Mouse (Mus musculus): Measurements from ENCODE around the gene Cenpt.

- no peak for TF ChIP-seq CTCF (IDR thresholded peaks at IDR 0.05; ENCODE audit: borderline replicate concordance, insufficient read depth, low read depth, low read length)
- TF ChIP-seq POLR2A (IDR thresholded peaks at IDR 0.05; ENCODE audit: borderline replicate concordance, insufficient read depth, low read length): no peak
Observed at GRCm38 (mm10) chr8:105812511-105812910, 40.6 kb downstream of the Cenpt start.

Measured in cerebellum, adult 2 months (tissue).